Mouse (Mus musculus) heart, postnatal 0 days (tissue): ENCODE data around the gene 1700067K01Rik.

Experiments used
- CTCF ChIP-seq: IDR thresholded peaks from 2 replicates; pipeline ENCODE4 v1.5.1; 2016; ENCODE audit warnings: antibody characterized with exemption, control low read depth, low read depth
- EP300 ChIP-seq: IDR thresholded peaks from 2 replicates; pipeline ENCODE4 v1.6.1; 2016; ENCODE audit warnings: antibody characterized with exemption, low read depth

GRCm38 (mm10) chr8:83994030-83994429 is 7.3 kb upstream of the 1700067K01Rik start:
- TF ChIP-seq CTCF (no peak), EP300 (no peak)
